Mouse (Mus musculus) colon, adult 2 months (tissue): ENCODE measurements around the gene Vmo1. TPM values are rescaled to one million over a fixed set of nuclear protein-coding genes. Genes with fewer than 3 reads are reported as not detected.

Experiments
- polyA plus RNA-seq: library from polyadenylated mRNA; depleted of rRNA; stranded (reverse); fragments of >200 nt; gene quantifications from 2 replicates; pipeline ENCODE4 v1.2.3, GENCODE M21; 2012; rRNA removed

Vmo1 gene
- polyA plus RNA-seq = not detected in 2 replicates

DNA sequence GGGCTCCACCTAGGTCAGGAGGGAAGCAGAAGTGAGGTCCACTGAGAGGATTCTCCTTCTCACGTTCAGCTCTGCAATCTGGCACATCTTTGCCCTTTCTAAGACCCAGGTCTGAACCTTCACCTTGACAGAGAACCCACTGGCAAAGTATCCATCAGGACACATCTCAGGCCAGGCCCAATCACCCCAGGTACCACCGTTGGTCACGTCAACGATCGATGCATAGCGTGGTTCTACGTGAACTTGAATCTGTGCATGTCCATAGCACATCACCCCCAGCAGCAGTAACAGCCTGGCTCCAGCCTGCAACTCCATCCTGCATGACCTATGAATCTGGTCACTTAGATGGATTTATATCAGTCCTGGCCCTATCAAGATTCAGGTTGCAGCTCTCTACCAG lies at the start of gene Vmo1:
TSS of gene Vmo1 (minus strand) at position 329 of the 400 bp plus-strand sequence.

DNA sequence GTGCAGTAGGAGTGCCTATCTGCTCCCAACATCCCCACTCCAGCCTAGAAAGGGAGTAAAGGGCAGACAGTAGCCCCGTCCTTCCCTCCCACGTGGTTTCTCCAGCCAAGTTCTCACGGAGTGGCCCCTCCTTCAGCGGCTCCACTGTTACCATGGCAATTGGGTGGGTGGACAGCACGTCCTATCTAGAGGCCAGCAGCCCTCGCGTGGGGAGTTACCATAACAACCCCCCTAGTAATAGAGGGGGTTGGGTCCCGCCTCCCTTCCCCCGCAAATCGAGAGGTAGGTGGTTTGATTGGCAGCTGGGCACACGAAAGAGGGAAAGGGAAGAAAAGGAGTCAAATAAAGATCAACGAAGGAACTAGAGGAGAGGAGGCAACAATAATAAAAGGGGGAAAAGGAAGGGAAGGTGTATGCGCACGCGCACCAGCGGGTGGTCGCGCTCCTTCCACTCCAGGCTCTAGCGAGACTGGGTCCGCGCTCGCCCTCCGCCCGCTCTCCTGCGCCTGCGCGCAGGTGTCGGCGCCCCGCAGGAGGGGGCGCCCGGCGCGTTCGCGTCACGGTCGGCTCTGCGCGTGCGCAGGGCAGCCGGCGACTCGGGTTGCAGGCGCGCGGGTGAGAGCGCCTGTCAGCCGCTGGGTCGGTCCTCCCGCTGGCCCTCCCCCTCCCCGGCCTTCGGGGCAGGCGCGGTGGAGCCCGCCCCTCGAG lies 48.0 kb upstream of the Vmo1 start, which contains the start of gene Mink1:
TSS of gene Mink1 (plus strand) at position 595 of the 708 bp plus-strand sequence.

DNA sequence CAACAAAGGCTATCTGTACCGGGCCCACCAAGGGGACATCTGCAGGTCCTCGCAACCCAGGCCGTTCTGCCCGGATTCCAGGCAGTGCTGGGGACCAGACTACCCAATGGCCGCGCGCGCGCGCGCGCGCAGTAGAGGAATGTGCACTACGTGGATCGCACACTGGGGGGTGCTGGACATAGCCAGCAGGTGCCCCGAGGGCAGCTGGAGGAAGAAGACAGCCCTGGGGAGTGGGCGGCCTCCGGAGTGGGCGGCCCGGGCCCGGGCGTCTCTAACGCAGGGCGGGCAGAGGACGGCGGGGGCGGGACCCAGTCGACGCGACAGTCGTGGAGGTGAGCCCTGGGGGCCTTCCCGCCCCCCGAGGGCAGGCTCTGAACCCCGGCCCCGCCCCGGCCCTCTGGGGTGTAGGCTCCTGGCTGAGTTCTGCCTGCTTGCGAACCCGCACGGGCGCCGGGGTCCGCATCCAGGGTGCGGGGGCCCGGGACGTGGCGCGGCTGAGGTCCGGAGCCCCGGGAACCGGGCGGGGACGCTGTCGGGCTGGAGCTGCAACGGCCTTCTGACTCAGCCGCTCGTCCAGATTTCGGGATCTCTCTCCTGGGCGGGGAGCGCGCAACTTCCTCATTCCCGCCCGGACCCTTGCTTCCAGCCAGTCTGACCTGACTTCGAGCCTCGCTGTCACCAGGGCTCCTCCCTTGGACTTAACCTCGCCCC lies 25.6 kb upstream of the Vmo1 start, which contains the start of gene Pld2:
TSS of gene Pld2 (plus strand) at position 188 of the 711 bp plus-strand sequence.

DNA sequence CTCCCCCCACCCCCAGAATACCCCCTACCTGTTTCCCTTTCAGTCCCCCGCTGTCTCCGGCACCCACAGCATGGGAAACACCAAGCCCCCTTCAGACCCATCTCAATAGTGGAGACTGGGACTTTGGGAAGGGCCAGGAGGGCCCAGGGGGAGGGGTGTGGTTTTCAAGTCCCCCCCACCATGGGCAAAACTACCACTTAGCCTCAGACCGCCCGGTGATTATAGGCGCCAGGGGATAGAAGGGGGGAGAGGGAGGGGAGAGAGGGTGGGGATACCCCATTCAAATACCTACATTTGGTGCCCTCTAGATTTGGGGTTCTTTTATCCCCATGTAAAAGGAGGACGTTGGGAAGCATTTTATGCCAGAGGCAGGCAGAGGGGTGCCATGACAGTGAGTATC lies 18.4 kb upstream of the Vmo1 start, which contains the start of gene Gm40193:
TSS of gene Gm40193 (minus strand) at position 101 of the 400 bp plus-strand sequence.

DNA sequence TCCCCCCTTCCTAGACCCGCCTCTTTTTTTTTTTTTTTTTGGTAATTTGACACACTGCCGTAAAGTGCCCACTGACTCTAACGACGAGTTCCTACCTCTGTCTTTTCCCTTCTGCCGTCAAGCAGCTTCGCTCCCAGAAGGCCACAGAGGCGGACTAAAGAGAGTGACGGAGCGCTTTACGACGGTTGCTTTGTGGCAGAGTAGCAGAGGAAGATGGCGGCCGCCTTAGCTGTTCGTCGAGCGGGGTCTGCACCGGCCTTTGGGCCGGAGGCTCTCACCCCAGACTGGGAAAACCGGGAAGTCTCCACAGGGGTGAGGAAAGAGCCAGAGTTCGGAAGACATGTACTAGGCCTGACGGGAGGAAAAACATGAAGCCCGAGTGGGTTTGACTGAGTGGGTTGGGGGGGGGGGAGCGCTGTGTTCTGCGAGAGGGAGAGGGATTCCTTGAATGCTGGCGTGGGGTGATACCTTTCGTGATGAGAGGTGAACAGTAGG lies 10.8 kb upstream of the Vmo1 start, which contains the start of gene Psmb6:
TSS of gene Psmb6 (plus strand) at position 184 of the 495 bp plus-strand sequence.

DNA sequence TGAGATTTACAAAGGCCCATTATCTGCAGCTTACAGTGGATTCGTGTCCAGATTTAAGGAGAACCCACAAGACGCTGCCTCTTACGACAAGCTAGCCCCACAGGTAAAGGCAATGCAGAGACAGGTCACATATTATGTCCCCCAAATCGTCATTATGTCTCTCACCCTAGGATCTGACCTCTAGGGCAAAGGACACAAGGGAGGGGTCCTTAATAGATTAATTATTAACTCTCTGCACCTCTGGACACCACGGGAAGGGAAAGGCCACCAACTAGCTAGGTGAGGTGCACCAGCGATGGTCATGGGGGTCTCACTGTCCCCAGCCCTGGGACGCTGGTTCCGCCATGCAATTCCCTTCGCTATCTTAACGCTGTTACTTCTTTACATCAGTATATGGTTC lies 4.5 kb upstream of the Vmo1 start, which contains the start of gene Gltpd2:
TSS of gene Gltpd2 (plus strand) at position 274 of the 400 bp plus-strand sequence.

DNA sequence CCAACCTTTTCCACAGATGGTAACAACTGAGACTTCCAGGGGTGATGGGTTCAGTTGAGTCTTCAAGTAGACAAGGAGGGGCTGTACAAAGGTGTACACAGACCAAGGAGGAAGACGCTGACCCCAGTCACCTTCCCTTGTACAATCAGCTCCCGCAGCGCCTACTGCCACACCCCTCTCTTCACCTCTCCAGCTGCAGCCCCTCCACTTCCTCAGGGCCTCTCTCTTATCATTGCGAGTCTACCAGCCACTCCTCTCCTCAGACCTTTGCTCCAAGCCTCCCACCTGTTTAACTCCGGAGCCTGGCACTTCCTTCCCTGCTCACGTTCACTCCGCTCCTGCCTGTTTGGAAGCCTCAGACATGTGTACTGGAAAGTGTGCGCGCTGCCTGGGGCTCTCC lies 9.4 kb downstream of the Vmo1 start, which contains the start of gene Tm4sf5:
TSS of gene Tm4sf5 (plus strand) at position 275 of the 400 bp plus-strand sequence.

Other genes starting within 250 kb of the Vmo1 start
- gene Alox12e, start 192.0 kb downstream of the Vmo1 start, polyA plus RNA-seq = 0.09 and 0.10 TPM in 2 replicates
- 2.3 and 3.8 TPM in 2 replicates for gene Alox15, start 162.6 kb downstream of the Vmo1 start, polyA plus RNA-seq
- 13.3 and 14.7 TPM in 2 replicates for gene Pelp1, start 104.6 kb downstream of the Vmo1 start, polyA plus RNA-seq
- gene Arrb2, start 82.0 kb downstream of the Vmo1 start, polyA plus RNA-seq = 22.9 and 26.3 TPM in 2 replicates
- 18.3 TPM in 2 replicates for gene Med11, start 62.7 kb downstream of the Vmo1 start, polyA plus RNA-seq
- gene Zmynd15, start 55.2 kb downstream of the Vmo1 start, polyA plus RNA-seq = 4.1 and 4.6 TPM in 2 replicates
- 21.9 and 24.0 TPM in 2 replicates for gene Cxcl16, start 54.6 kb downstream of the Vmo1 start, polyA plus RNA-seq
- gene Tm4sf5, start 9.4 kb downstream of the Vmo1 start, polyA plus RNA-seq = 2.4 and 3.2 TPM in 2 replicates
- gene Gltpd2, start 4.6 kb upstream of the Vmo1 start, polyA plus RNA-seq = 0.16 TPM in 1 of 2 replicates, not detected in the other
- 192 and 239 TPM in 2 replicates for gene Psmb6, start 10.8 kb upstream of the Vmo1 start, polyA plus RNA-seq
- not detected in 2 replicates for gene Gm40193, start 18.3 kb upstream of the Vmo1 start, polyA plus RNA-seq
- 9.8 and 10.3 TPM in 2 replicates for gene Pld2, start 25.4 kb upstream of the Vmo1 start, polyA plus RNA-seq
- gene Mink1, start 48.3 kb upstream of the Vmo1 start, polyA plus RNA-seq = 104 and 119 TPM in 2 replicates
- gene 4930544D05Rik, start 101.2 kb upstream of the Vmo1 start, polyA plus RNA-seq = not detected in 2 replicates
- 0.21 TPM in 1 of 2 replicates, not detected in the other for gene Chrne, start 104.6 kb upstream of the Vmo1 start, polyA plus RNA-seq
- gene Gp1ba, start 124.5 kb upstream of the Vmo1 start, polyA plus RNA-seq = not detected in 2 replicates
- gene Rnf167, start 132.6 kb upstream of the Vmo1 start, polyA plus RNA-seq = 81.7 and 112 TPM in 2 replicates
- 129 and 132 TPM in 2 replicates for gene Slc25a11, start 132.9 kb upstream of the Vmo1 start, polyA plus RNA-seq
- gene Pfn1, start 140.0 kb upstream of the Vmo1 start, polyA plus RNA-seq = 2,946 and 3,327 TPM in 2 replicates
- gene Eno3, start 142.6 kb upstream of the Vmo1 start, polyA plus RNA-seq = 120 and 156 TPM in 2 replicates
- 17.9 and 21.9 TPM in 2 replicates for gene Spag7, start 154.8 kb upstream of the Vmo1 start, polyA plus RNA-seq
- 64.7 TPM in 2 replicates for gene Camta2, start 173.5 kb upstream of the Vmo1 start, polyA plus RNA-seq
- gene Inca1, start 185.5 kb upstream of the Vmo1 start, polyA plus RNA-seq = 1.1 TPM in 2 replicates
- gene Kif1c, start 185.9 kb upstream of the Vmo1 start, polyA plus RNA-seq = 112 and 117 TPM in 2 replicates
- gene Zfp3, start 249.6 kb upstream of the Vmo1 start, polyA plus RNA-seq = 1.1 and 1.3 TPM in 2 replicates